Mouse (Mus musculus): Measurements from ENCODE around the gene Rexo1. TPM values are rescaled to one million over a fixed set of nuclear protein-coding genes. Genes with fewer than 3 reads are reported as not detected.

Rexo1 gene
- total RNA-seq, 2 experiments from 2014 or later: 47.0 to 50.5 TPM

- DNase-seq (ENCODE audit: low spot score in 2 of 2): no peak
Measured at GRCm38 (mm10) chr10:80585581-80585980, 24.2 kb upstream of the Rexo1 start.

GRCm38 (mm10) chr10:80584642-80585552 lies 23.5 kb upstream of the Rexo1 start:
- no peak for DNase-seq (ENCODE audit: low spot score in 2 of 2)

- no peak for DNase-seq (ENCODE audit: low spot score in 2 of 2)
Measured at GRCm38 (mm10) chr10:80584045-80584488, 22.7 kb upstream of the Rexo1 start.

GRCm38 (mm10) chr10:80583047-80583446 lies 21.7 kb upstream of the Rexo1 start:
- no peak for DNase-seq (ENCODE audit: low spot score in 2 of 2)

- no peak for DNase-seq (ENCODE audit: low spot score in 2 of 2)
Measured at GRCm38 (mm10) chr10:80578911-80579310, 17.6 kb upstream of the Rexo1 start.

DNA sequence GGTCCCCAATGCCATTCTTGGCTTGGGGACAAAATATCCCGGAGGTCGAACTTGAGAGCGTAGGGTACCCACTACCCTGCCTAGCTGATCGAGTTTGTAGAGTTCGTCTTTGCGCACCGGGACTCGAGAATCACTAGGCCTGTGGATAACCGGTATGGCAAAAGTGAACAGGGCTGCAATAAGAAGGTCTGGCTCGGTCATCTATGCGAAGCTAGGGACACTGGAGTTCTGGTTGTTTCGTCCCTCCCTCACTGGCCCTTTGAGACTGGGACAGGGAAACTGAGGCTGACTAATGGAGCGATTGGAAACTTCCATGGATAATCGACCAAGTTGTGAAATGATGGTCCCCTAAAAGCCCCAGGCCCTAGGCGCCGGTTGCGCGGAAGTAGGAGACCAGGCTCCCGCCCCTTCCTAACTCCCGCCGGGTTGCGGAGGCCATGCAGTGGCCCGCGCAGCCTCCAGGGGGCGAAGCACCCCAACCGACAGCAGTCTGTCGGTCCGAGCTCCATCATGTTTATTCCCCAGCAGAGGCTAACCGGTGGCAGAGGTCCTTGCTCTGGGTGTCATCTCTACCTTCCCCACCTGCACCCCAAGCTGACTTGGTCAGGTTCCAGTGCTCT lies 16.9 kb upstream of the Rexo1 start:
- peak in 1 of 2 experiments; percentile 70 for DNase-seq (ENCODE audit: low spot score in 2 of 2)

GRCm38 (mm10) chr10:80577195-80578130 lies 16.1 kb upstream of the Rexo1 start, which contains the start of gene Klf16:
Klf16 (minus strand) TSS chr10:80577321.
- peak; percentile 97 for DNase-seq (ENCODE audit: low spot score in 2 of 2)

DNA sequence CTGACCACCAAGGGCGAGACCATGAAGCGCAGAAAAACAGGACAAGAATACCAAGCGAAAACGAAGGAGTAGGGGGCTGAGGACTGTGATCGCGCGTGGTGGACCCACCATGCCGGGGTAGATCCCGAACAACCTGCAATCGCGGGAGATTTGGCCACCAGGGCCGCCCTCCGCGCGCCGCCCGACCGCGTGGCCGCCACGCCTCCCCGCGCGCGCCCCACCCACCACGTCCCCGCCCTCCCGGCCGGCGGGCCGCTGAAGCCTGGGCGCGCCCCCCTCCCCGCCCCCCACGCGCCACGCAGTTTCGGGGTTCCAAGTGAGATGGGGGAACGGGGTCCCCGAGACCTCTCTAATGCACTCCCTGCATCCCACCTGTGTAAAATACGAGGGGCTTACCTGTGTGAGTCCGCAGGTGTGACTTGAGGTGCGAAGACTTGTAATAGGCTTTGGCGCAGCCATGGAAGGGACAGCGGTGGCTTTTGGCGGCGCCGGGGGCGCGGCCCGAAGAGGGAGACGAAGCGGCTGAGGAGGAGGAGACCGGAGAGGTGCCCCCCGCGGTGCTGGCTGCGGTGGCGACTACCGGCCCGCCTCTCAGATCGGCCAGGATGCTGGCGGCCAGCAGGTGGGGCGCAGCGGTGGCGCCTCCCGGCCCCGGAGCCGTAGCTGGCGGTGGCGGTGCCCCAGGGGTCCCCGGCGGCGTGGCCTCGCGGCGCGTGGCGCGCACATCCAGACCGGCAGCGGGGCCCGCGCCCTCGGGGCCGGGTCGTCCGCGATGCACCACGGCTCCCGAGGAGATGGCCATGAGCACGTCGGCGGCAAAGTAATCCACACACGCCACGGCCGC lies 15.2 kb upstream of the Rexo1 start:
- no peak for DNase-seq (ENCODE audit: low spot score in 2 of 2)

DNA sequence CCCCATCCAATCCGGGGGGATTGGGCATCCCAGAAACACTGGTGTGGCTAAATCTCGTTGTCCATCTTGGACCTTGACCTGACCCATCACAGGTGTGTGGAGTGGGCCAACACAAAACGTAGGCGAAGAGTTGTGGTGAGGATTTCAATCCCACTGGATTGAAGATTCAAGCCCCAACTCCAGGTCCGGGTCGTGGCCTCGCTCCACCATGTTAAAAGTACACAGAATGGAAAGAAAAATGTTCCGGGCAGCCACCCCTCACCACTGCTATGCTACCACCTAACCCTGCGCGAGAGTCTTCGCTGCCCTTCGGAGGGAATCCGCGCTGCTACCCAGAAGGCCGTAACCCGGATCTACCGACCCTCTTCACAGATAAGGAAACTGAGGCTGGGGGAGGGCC lies 14.6 kb upstream of the Rexo1 start:
- DNase-seq (ENCODE audit: low spot score in 2 of 2): no peak

GRCm38 (mm10) chr10:80574896-80575295 lies 13.5 kb upstream of the Rexo1 start:
- DNase-seq (ENCODE audit: low spot score in 2 of 2): no peak

GRCm38 (mm10) chr10:80573944-80574343 lies 12.6 kb upstream of the Rexo1 start:
- DNase-seq (ENCODE audit: low spot score in 2 of 2): no peak

GRCm38 (mm10) chr10:80572477-80572876 lies 11.1 kb upstream of the Rexo1 start:
- no peak for DNase-seq (ENCODE audit: low spot score in 2 of 2)

GRCm38 (mm10) chr10:80570871-80571836 lies 9.8 kb upstream of the Rexo1 start:
- DNase-seq (ENCODE audit: low spot score in 2 of 2): peak in 1 of 2 experiments; percentile 64

- DNase-seq (ENCODE audit: low spot score in 2 of 2): no peak
Measured at GRCm38 (mm10) chr10:80570419-80570818, 9.1 kb upstream of the Rexo1 start.

DNA sequence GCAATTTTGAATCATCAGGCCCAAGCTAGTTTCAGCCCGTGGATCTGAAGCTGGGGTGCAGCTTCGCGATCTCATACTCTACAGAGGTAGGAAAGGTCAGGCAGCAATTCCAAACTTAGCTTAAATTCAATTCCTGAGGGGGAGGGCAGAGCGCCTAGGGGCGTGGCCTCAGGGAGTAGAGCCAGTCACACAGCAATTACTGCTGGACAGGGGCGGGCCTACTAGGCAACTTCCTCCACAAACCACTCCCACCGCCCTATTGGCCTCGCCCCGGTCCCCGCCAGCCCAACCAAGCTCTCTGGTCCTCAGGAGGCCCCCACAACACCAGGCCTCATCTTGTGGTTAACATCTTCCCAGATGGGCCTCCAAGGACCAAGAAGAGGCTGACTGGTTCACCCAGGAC lies 8.3 kb upstream of the Rexo1 start:
- no peak for DNase-seq (ENCODE audit: low spot score in 2 of 2)

DNA sequence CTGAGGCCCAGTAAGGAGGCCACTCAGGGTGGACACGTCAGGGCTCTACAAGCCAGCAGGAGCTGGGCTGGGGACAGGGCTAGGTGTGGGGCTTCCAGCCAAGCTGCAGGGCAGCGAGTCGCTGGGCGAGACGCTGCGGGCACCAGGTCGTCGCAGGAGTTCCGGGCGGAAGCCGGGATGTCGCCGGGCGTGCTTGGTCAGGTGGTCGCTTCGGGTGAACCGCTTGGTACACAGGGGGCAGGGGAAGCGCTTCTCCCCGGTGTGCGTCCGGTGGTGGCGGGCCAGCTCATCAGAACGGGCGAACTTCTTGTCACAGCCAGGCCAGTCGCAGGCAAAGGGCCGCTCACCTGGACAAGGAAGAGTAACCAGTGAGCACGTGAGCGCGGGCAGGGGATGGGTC lies 7.5 kb upstream of the Rexo1 start:
- no peak for DNase-seq (ENCODE audit: low spot score in 2 of 2)

GRCm38 (mm10) chr10:80566375-80567092 lies 5.2 kb upstream of the Rexo1 start:
- DNase-seq (ENCODE audit: low spot score in 2 of 2): peak; percentile 89 to 91

DNA sequence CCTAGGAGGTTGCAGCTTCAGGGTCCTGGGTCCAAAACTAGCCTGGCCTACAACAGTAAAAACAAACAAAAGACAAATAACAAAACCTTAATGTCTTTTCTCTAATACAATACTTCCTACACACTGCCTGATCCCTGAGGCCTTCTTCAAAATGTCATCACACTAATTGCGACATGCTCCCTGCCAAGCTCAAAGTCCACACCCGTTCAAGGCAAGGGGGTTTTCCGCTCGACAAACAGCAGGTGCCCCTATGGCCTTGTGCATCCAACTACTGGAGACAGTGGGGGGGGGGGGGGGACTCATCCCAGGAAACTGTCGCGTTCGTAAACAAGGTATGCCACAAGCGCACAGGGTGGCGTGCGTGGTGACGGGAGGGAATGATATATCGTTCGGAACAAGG lies 739 bp downstream of the Rexo1 start:
- no peak for DNase-seq (ENCODE audit: low spot score in 2 of 2)
